Mouse (Mus musculus): Measurements from ENCODE around the gene Trpm5.

- TF ChIP-seq POLR2A (IDR thresholded peaks at IDR 0.05; ENCODE audit: low read depth, low read length) (no peak), CTCF (IDR thresholded peaks at IDR 0.05; ENCODE audit: extremely low read depth, insufficient read length, insufficient replicate concordance, low read depth, low read length) (0 out of 2 replicates have a peak, but pooled peaks have one; percentile 23)
Observed at GRCm38 (mm10) chr7:143106672-143107465, 12.4 kb upstream of the Trpm5 start.

All from small intestine, adult 2 months (tissue).